Mouse (Mus musculus) kidney, postnatal 10 days (tissue): ENCODE data around the gene Kng1.
"Not testable (repeated sequence)": the region's sequence is repeated elsewhere in the genome, so short reads cannot be mapped to it uniquely, and the experiment has no call there.

Source experiments
- DNase-seq: peaks from one replicate; pipeline ENCODE4 v3.0.0; 2021; ENCODE audit warnings: mixed read lengths

The Kng1 gene

GRCm38 (mm10) chr16:23057668-23058447, at the start of gene Kng1:
TSS of gene Kng1 (plus strand) at chr16:23057865.
- not testable (repeated sequence) for DNase-seq

- DNase-seq: not testable (repeated sequence)
Measured at GRCm38 (mm10) chr16:23013786-23014185, 43.9 kb upstream of the Kng1 start.

GRCm38 (mm10) chr16:23014645-23015044, 43.0 kb upstream of the Kng1 start:
- not testable (repeated sequence) for DNase-seq

- not testable (repeated sequence) for DNase-seq
Measured at GRCm38 (mm10) chr16:23020571-23020970, 37.1 kb upstream of the Kng1 start.

- peak; percentile 33 for DNase-seq
Measured at GRCm38 (mm10) chr16:23025111-23025510, 32.6 kb upstream of the Kng1 start.

- no peak for DNase-seq
Measured at GRCm38 (mm10) chr16:23026582-23026981, 31.1 kb upstream of the Kng1 start.

GRCm38 (mm10) chr16:23027341-23027740, 30.3 kb upstream of the Kng1 start:
- DNase-seq: peak; percentile 56

- not testable (repeated sequence) for DNase-seq
Measured at GRCm38 (mm10) chr16:23028966-23029600, 28.6 kb upstream of the Kng1 start, which contains the start of gene Kng2. TSS of gene Kng2 (minus strand) at chr16:23029482.

GRCm38 (mm10) chr16:23030673-23031435, 26.8 kb upstream of the Kng1 start:
- DNase-seq: no peak

- peak; percentile 48 for DNase-seq
Measured at GRCm38 (mm10) chr16:23033673-23034072, 24.0 kb upstream of the Kng1 start.

- DNase-seq: no peak
Measured at GRCm38 (mm10) chr16:23037744-23038143, 19.9 kb upstream of the Kng1 start.

GRCm38 (mm10) chr16:23039281-23039680, 18.4 kb upstream of the Kng1 start:
- no peak for DNase-seq

GRCm38 (mm10) chr16:23040876-23041275, 16.8 kb upstream of the Kng1 start:
- DNase-seq: peak; percentile 38

GRCm38 (mm10) chr16:23046319-23046718, 11.3 kb upstream of the Kng1 start:
- DNase-seq: peak; percentile 49

- not testable (repeated sequence) for DNase-seq
Measured at GRCm38 (mm10) chr16:23059630-23060029, 2.0 kb downstream of the Kng1 start.

GRCm38 (mm10) chr16:23060781-23061325, 3.2 kb downstream of the Kng1 start:
- not testable (repeated sequence) for DNase-seq

- DNase-seq: not testable (repeated sequence)
Measured at GRCm38 (mm10) chr16:23077516-23077915, 19.9 kb downstream of the Kng1 start.

- DNase-seq: not testable (repeated sequence)
Measured at GRCm38 (mm10) chr16:23087159-23087558, 29.5 kb downstream of the Kng1 start.

GRCm38 (mm10) chr16:23087712-23088111, 30.0 kb downstream of the Kng1 start:
- not testable (repeated sequence) for DNase-seq

GRCm38 (mm10) chr16:23088491-23088890, 30.8 kb downstream of the Kng1 start:
- DNase-seq: not testable (repeated sequence)

- DNase-seq: not testable (repeated sequence)
Measured at GRCm38 (mm10) chr16:23091345-23091744, 33.7 kb downstream of the Kng1 start.

- DNase-seq: no peak
Measured at GRCm38 (mm10) chr16:23093321-23093953, 35.8 kb downstream of the Kng1 start.
